Comparison of ENCODE assay signal across 7 mouse cellular contexts in genomic region chr2:35539276-35539972, GRCm38 (mm10). TPM values are rescaled to one million over a fixed set of nuclear protein-coding genes. Genes with fewer than 3 reads are reported as not detected.
DNase-seq lines count a peak whose midpoint lies in the region; ATAC-seq and TF ChIP-seq lines count a peak whose summit lies in the region.

No protein-coding gene starts in this region.

- DNase-seq in adrenal gland, postnatal 10 days = peak; percentile 90
- peak; percentile 91 for DNase-seq in embryo, embryonic 9.5 days (ENCODE audit: extremely low spot score)
- peak; percentile 85 for DNase-seq in kidney, adult 2 months
- DNase-seq in limb, embryonic 11.5 days (ENCODE audit: low spot score) = peak; percentile 97
- DNase-seq in midbrain, postnatal 0 days (ENCODE audit: low spot score) = peak; percentile 73
- DNase-seq in spleen, postnatal 14 days (ENCODE audit: low spot score in 2 of 2) = peak; percentile 58 to 74

- no peaks in the 10 kb centered on the region for H3K4me1 ChIP-seq in kidney, adult 2 months (ENCODE audit: control insufficient read depth, insufficient read depth, low read length)
- no peaks in the 10 kb centered on the region for H3K4me1 ChIP-seq in limb, embryonic 11.5 days (ENCODE audit: control insufficient read depth, insufficient read depth, low read length)
- H3K4me1 ChIP-seq in midbrain, postnatal 0 days (ENCODE audit: insufficient read depth, low read length) = no peaks in the 10 kb centered on the region

- H3K4me2 ChIP-seq in limb, embryonic 11.5 days (ENCODE audit: low read depth, severe bottlenecking) = no peak overlapping the region
- no peak overlapping the region for H3K4me2 ChIP-seq in midbrain, postnatal 0 days (ENCODE audit: low read depth, low read length, poor library complexity, severe bottlenecking)

- peak; percentile 91 for ATAC-seq in granulocyte monocyte progenitor cell, adult 5-6 weeks (replicated peaks; ENCODE audit: poor library complexity, severe bottlenecking)
- no peak; the same call in 1 of the 2 replicates for ATAC-seq in limb, embryonic 11.5 days (ENCODE audit: insufficient number of reproducible peaks, low FRiP score, low TSS enrichment, low read depth)
- ATAC-seq in midbrain, postnatal 0 days (ENCODE audit: low FRiP score) = no peak

- 22% methylated on average over 13 of the region's 13 CpGs for WGBS in kidney, adult 2 months
- WGBS in limb, embryonic 11.5 days = 8% methylated on average over 13 of the region's 13 CpGs
- WGBS in midbrain, postnatal 0 days = 7% methylated on average over 13 of the region's 13 CpGs

- no peaks in the 10 kb centered on the region for H3K36me3 ChIP-seq in kidney, adult 2 months (ENCODE audit: control insufficient read depth, insufficient read depth, low read length)
- no peaks in the 10 kb centered on the region for H3K36me3 ChIP-seq in limb, embryonic 11.5 days (ENCODE audit: control insufficient read depth, insufficient read depth, low read length)
- no peaks in the 10 kb centered on the region for H3K36me3 ChIP-seq in midbrain, postnatal 0 days (ENCODE audit: insufficient read depth, low read length)

- H3K27me3 ChIP-seq in kidney, adult 2 months (replicated peaks; ENCODE audit: control insufficient read depth, insufficient read depth, low read length) = no peaks in the 10 kb centered on the region
- no peaks in the 10 kb centered on the region for H3K27me3 ChIP-seq in limb, embryonic 11.5 days (ENCODE audit: control insufficient read depth, insufficient read depth, low read length)
- H3K27me3 ChIP-seq in midbrain, postnatal 0 days (ENCODE audit: insufficient read depth, low read length) = no peaks in the 10 kb centered on the region; the same call in 1 of the 2 replicates

- TF ChIP-seq POLR2A in kidney, adult 2 months (IDR thresholded peaks at IDR 0.05; ENCODE audit: low read depth, low read length) = no peak

- no peak overlapping the region for H3K27ac ChIP-seq in kidney, adult 2 months (ENCODE audit: insufficient read depth, low read depth, low read length)
- no peak overlapping the region for H3K27ac ChIP-seq in limb, embryonic 11.5 days (replicated peaks; ENCODE audit: low read depth, low read length)
- no peak overlapping the region for H3K27ac ChIP-seq in midbrain, postnatal 0 days (ENCODE audit: low read depth, low read length)

- no peak overlapping the region for H3K4me3 ChIP-seq in kidney, adult 2 months (ENCODE audit: insufficient read depth, low read depth, low read length)
- H3K4me3 ChIP-seq in limb, embryonic 11.5 days (ENCODE audit: low read depth, low read length) = no peak overlapping the region
- no peak overlapping the region for H3K4me3 ChIP-seq in midbrain, postnatal 0 days (ENCODE audit: low read depth, low read length)

- no peaks in the 10 kb centered on the region for H3K9me3 ChIP-seq in limb, embryonic 11.5 days (ENCODE audit: control insufficient read depth, low read length)
- no peaks in the 10 kb centered on the region for H3K9me3 ChIP-seq in midbrain, postnatal 0 days (ENCODE audit: low read length)

- H3K9ac ChIP-seq in limb, embryonic 11.5 days (ENCODE audit: low read length) = no peak overlapping the region
- no peak overlapping the region for H3K9ac ChIP-seq in midbrain, postnatal 0 days (replicated peaks; ENCODE audit: low read length, poor library complexity, severe bottlenecking)

- peak; percentile 82 for TF ChIP-seq CTCF in kidney, adult 2 months (conservative IDR thresholded peaks at IDR 0.05; ENCODE audit: insufficient read depth, insufficient read length, low read depth, low read length)
- peak; percentile 98 for TF ChIP-seq CTCF in midbrain, postnatal 0 days (IDR thresholded peaks at IDR 0.05)

RNA-seq across cellular contexts. Expression of gene Dab2ip, which starts 18.6 kb away (rescaled TPM):
- 10 to 100 TPM; 55.2 to 69.6 TPM for total RNA-seq in adrenal gland, postnatal 10 days (2021)
- 3.6 and 8.0 TPM in 2 replicates for total RNA-seq in granulocyte monocyte progenitor cell, adult 5-6 weeks (2014; fragmentation: Nextera tagmentation)
- total RNA-seq in granulocyte monocyte progenitor cell, adult 5-6 weeks (2017) = 3.0 and 3.9 TPM in 2 replicates
- 32.9 and 42.9 TPM in 2 replicates for polyA plus RNA-seq in kidney, adult 2 months (2012; rRNA removed)
- polyA plus RNA-seq in limb, embryonic 11.5 days (2014; fragmentation: Nextera tagmentation; extraction: Ambion mirVana) = 53.9 and 56.4 TPM in 2 replicates
- total RNA-seq in midbrain, postnatal 0 days (2014; rRNA removed) = 161 and 175 TPM in 2 replicates
- 71.5 and 73.3 TPM in 2 replicates for polyA plus RNA-seq in midbrain, postnatal 0 days (2015; fragmentation: Nextera tagmentation; extraction: Ambion mirVana)

Comparison
In these comparisons a context has a peak if more than half of its experiments do, and no peak if none do; other contexts are left out.
1. RNA of gene Dab2ip, which starts 18.6 kb away (total RNA-seq): 161 to 175 TPM in midbrain, postnatal 0 days and 55.2 to 69.6 TPM in adrenal gland, postnatal 10 days; 3.0 to 8.0 TPM in granulocyte monocyte progenitor cell, adult 5-6 weeks; every median in the first group is over 4 times any median in the second.
2. Peak in every context shown above with its lines, with median percentiles within 50 percentile points of each other: DNase-seq.